Mouse (Mus musculus): ENCODE results near the gene Efcab6.

DNA sequence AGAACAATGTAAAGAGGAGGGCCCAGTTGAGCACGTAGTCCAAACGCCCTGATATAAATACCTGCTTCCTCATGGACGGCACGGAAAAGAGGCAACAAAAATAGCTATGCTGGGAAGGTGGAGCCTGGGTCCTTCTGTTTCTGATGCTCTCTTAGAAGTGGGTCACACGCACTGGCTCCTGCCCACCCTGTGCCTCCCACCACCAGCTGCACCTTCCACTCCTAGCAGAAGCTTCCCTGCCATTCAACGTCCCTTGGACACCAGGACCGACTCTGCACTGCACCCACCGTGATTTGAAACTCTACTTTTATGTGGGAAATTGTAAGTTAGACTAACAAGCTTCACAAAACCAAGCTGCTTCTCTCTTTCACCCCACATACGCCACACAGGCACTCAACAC lies 12.8 kb downstream of the Efcab6 start:
- TF ChIP-seq POLR2A (IDR thresholded peaks at IDR 0.05; ENCODE audit: borderline replicate concordance, control insufficient read depth, low read depth, low read length): no peak
- no peak for TF ChIP-seq CTCF (IDR thresholded peaks at IDR 0.05; ENCODE audit: control insufficient read depth, insufficient read depth, low read length)
